Mouse (Mus musculus) forebrain, embryonic 11.5 days (tissue): Measurements from ENCODE around the gene Mpnd. TPM values are rescaled to one million over a fixed set of nuclear protein-coding genes. Genes with fewer than 3 reads are reported as not detected.

ENCODE experiments used
- ATAC-seq: fragments of 200-750 bp; cut with Nextera tagmentation; replicated peaks from 2 replicates; pipeline ENCODE4 v1.8.0; 2017; ENCODE audit warnings: moderate TSS enrichment; ENCODE audit not compliant: low FRiP score
- DNase-seq: peaks from one replicate; pipeline ENCODE4 v3.0.0-alpha.2; 2017; ENCODE audit warnings: low spot score
- H3K27ac ChIP-seq: fragments of 300-500 bp; sonication (generic); 2 replicates; pipeline ENCODE4 v1.5.1; 2014; ENCODE audit warnings: low read depth, low read length
- H3K27me3 ChIP-seq: fragments of 300-500 bp; sonication (generic); 2 replicates; pipeline ENCODE4 v1.6.1; 2014; ENCODE audit warnings: mild to moderate bottlenecking, low read length, mixed read lengths; ENCODE audit not compliant: control insufficient read depth, insufficient read depth
- H3K36me3 ChIP-seq: fragments of 300-500 bp; sonication (generic); 2 replicates; pipeline ENCODE4 v1.6.1; 2014; ENCODE audit warnings: mild to moderate bottlenecking, low read length, moderate library complexity, mixed read lengths; ENCODE audit not compliant: control insufficient read depth, insufficient read depth
- H3K4me1 ChIP-seq: fragments of 300-500 bp; sonication (generic); replicated peaks from 2 replicates; pipeline ENCODE4 v1.6.1; 2014; ENCODE audit warnings: low read length, mixed read lengths; ENCODE audit not compliant: control insufficient read depth, insufficient read depth
- H3K4me2 ChIP-seq: fragments of 300-500 bp; sonication (generic); 2 replicates; pipeline ENCODE4 v1.6.1; 2014; ENCODE audit warnings: low read depth, mild to moderate bottlenecking, low read length, moderate library complexity, mixed read lengths; ENCODE audit not compliant: severe bottlenecking
- H3K4me3 ChIP-seq: fragments of 300-500 bp; sonication (generic); 2 replicates; pipeline ENCODE4 v1.5.1; 2014; ENCODE audit warnings: low read depth, low read length
- H3K9ac ChIP-seq: fragments of 300-500 bp; sonication (generic); 2 replicates; pipeline ENCODE4 v1.6.1; 2014; ENCODE audit warnings: low read length
- H3K9me3 ChIP-seq: fragments of 300-500 bp; sonication (generic); 2 replicates; pipeline ENCODE4 v1.6.1; 2016; ENCODE audit warnings: low read length, mixed read lengths; ENCODE audit not compliant: control insufficient read depth
- WGBS: fragments of 180-500 bp; shearing (Covaris S2); extraction: QIAGEN DNeasy Blood & Tissue Kit; methylation state at CpG from one replicate; pipeline ENCODE4 v1.1.7; 2014; 5-methylcytosine and 5-hydroxymethylcytosine counted together
- polyA plus RNA-seq: library from polyadenylated mRNA; unstranded; fragments of >200 nt; fragmentation: Nextera tagmentation; extraction: Ambion mirVana; gene quantifications from 2 replicates; pipeline ENCODE4 v1.2.1, GENCODE M21; 2014

Gene Mpnd
- polyA plus RNA-seq, 1 experiment from 2014 or later: 164 TPM

DNA sequence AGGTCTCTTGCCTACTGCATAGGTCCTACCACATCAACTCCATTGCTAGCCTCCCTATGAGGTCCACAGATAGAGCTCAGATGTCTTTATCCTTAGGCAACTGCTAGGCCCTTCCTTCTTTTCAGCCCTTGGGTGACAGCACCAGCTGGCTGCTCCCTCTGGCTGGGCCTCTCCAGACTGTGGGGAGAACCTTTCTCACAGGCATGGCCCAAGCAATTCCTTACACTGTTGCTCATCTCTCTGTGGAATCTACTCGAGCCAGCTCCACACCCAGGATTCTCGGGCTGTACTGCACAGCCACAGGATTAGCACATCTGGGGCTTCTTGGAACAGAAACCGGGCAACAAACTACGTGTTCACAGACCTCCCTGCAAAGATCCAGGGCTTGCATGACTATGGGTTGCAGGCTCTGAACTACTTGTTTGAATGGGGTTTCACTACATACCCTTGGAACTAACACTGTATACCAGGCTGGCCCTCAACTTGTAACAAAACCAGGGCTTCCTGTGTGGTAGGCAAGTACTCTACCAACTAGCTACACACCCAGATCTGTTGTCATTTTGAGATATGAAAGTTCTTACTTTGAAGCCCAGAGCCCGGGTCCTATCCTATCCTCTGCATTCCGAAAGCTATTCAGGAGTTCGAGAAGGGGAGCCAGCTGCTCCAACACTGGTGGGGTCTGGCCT lies 28.7 kb downstream of the Mpnd start:
- H3K9ac ChIP-seq: no peak overlapping the region
- no peak overlapping the region for H3K4me2 ChIP-seq
- H3K27me3 ChIP-seq: no peaks in the 10 kb centered on the region
- H3K4me1 ChIP-seq: peaks cover 8% of the 10 kb centered on the region
- H3K36me3 ChIP-seq: peaks cover 2% of the 10 kb centered on the region; the same call in 1 of the 2 replicates
- no peak overlapping the region for H3K4me3 ChIP-seq
- H3K27ac ChIP-seq: no peak overlapping the region
- WGBS: 90% methylated on average over 7 of the region's 7 CpGs
- no peak for DNase-seq
- no peaks in the 10 kb centered on the region for H3K9me3 ChIP-seq
- no peak for ATAC-seq

- Histone ChIP-seq H3K4me1 (peaks cover 8% of the 10 kb centered on the region), H3K4me2 (no peak overlapping the region), H3K4me3 (no peak overlapping the region), H3K27me3 (no peaks in the 10 kb centered on the region), H3K36me3 (peaks cover 2% of the 10 kb centered on the region; the same call in 1 of the 2 replicates), H3K9ac (no peak overlapping the region; the same call in 1 of the 2 replicates), H3K9me3 (no peaks in the 10 kb centered on the region), H3K27ac (no peak overlapping the region)
- DNase-seq (no peak), ATAC-seq (no peak)
- WGBS: 90% methylated on average over 6 of the region's 6 CpGs
These were observed 29.2 kb downstream of the Mpnd start for GRCm38 (mm10) chr17:56034726-56035100.

DNA sequence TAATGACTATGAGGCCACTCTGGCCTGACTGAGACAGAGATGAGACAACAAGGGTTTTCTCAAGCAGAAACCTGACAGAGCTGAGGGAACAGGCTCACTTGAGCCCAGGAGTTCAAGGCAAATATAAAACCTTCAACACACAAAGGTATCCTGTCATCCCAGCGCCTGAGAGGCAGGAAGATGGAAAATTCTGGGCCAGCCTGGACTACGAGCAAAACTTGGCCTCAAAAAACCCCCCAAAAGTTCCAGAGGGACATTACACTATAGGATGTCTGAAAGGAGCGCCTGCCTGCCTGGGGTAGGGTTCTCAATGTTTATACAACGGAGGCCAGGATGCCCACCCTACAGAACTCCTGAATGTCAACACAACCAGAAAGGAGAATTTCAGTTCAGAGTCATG lies 29.7 kb downstream of the Mpnd start:
- no peaks in the 10 kb centered on the region for H3K27me3 ChIP-seq
- no peak overlapping the region for H3K27ac ChIP-seq
- peak overlapping the region; percentile 85 for H3K4me3 ChIP-seq
- WGBS: 87% methylated on average over 4 of the region's 4 CpGs
- ATAC-seq (no peak), DNase-seq (no peak)
- H3K9me3 ChIP-seq: no peaks in the 10 kb centered on the region
- peak overlapping the region; percentile 93 for H3K9ac ChIP-seq
- H3K4me1 ChIP-seq: peaks cover 8% of the 10 kb centered on the region
- H3K36me3 ChIP-seq: peaks cover 2% of the 10 kb centered on the region; the same call in 1 of the 2 replicates
- H3K4me2 ChIP-seq: peak overlapping the region; percentile 57

DNA sequence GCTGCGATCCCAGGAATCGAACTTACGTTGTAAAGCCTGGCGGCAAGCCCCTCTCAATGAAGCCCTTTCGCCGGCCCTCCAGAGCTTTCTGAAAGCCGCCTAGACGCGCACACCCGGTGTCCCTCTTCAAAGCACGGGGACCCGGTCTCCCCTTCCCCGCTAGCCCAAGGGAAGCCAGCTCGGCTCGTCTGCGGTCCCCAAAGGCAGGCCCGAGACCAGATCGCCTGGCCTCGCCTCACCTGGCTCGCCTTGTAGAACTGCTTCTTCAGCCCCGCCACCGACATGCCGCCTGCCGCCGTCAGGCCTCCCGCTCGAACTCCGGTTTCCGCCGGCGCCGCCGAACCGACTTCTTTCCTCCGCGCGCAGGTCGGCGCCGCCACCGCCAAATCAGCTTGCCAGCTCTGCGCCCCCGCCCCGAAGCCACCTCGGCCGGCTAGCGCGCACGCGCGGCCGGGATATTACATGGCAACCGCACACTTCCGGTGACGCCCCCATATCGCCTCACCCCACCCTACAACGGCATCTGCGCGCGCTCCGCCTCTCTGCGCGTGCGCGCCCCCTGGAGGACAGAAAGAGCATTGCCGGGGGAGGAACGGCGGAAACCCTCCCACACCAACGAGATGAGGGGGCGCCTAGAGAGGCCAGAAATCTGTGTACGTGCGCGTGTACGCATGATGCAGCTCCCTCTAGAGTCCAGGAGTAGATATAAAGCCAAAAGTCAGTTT lies 30.8 kb downstream of the Mpnd start, which contains the start of gene Sh3gl1:
Sh3gl1 (minus strand) TSS at position 460 of the 725 bp plus-strand sequence.
- Histone ChIP-seq H3K4me1 (peaks cover 10% of the 10 kb centered on the region), H3K36me3 (peaks cover 2% of the 10 kb centered on the region; the same call in 1 of the 2 replicates), H3K27ac (peak within 1 kb of the TSS; percentile 65), H3K9me3 (no peaks in the 10 kb centered on the region), H3K27me3 (no peaks in the 10 kb centered on the region), H3K4me2 (peak within 1 kb of the TSS; percentile 57), H3K9ac (peak within 1 kb of the TSS; percentile 93), H3K4me3 (peak within 1 kb of the TSS; percentile 85)
- WGBS: under 1% methylated on average over 73 of the region's 74 CpGs
- ATAC-seq: peak; percentile 91
- DNase-seq: peak; percentile 99

DNA sequence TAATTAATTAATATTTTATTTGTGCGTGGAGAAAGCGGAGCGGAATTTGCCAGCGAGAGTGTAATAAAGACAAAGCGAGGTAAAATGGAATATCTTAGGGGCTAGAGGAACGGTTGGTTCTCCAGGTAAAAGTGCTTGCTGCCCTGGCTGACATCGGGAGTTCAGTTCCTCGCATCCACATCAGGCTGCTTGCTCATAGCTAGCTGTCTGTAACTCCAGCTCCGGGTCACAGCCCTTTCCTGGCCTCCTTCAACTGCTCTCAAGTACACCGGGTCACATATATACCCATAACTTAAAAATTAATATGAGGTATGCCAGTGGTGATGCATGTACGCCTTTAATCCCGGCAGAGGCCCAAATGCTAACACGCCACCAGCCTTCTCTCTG lies 31.4 kb downstream of the Mpnd start:
- Histone ChIP-seq H3K9ac (0 out of 2 replicates have a peak overlapping the region, but pooled peaks have one; percentile 27), H3K4me2 (peak overlapping the region; percentile 13; the same call in 1 of the 2 replicates), H3K4me3 (peak overlapping the region; percentile 85; the same call in 1 of the 2 replicates), H3K27ac (no peak overlapping the region), H3K27me3 (no peaks in the 10 kb centered on the region), H3K36me3 (peaks cover 2% of the 10 kb centered on the region; the same call in 1 of the 2 replicates), H3K9me3 (no peaks in the 10 kb centered on the region), H3K4me1 (peaks cover 12% of the 10 kb centered on the region)
- peak; percentile 24 for ATAC-seq
- WGBS: 39% methylated on average over 13 of the region's 13 CpGs
- no peak for DNase-seq

GRCm38 (mm10) chr17:56038583-56039261 lies 33.2 kb downstream of the Mpnd start:
- no peak overlapping the region for H3K27ac ChIP-seq
- no peaks in the 10 kb centered on the region for H3K9me3 ChIP-seq
- peaks cover 15% of the 10 kb centered on the region for H3K4me1 ChIP-seq
- H3K27me3 ChIP-seq: no peaks in the 10 kb centered on the region
- 86% methylated on average over 8 of the region's 8 CpGs for WGBS
- ATAC-seq: no peak
- DNase-seq: no peak
- peaks cover 2% of the 10 kb centered on the region; the same call in 1 of the 2 replicates for H3K36me3 ChIP-seq
- H3K4me3 ChIP-seq: no peak overlapping the region
- H3K9ac ChIP-seq: no peak overlapping the region
- no peak overlapping the region for H3K4me2 ChIP-seq

DNA sequence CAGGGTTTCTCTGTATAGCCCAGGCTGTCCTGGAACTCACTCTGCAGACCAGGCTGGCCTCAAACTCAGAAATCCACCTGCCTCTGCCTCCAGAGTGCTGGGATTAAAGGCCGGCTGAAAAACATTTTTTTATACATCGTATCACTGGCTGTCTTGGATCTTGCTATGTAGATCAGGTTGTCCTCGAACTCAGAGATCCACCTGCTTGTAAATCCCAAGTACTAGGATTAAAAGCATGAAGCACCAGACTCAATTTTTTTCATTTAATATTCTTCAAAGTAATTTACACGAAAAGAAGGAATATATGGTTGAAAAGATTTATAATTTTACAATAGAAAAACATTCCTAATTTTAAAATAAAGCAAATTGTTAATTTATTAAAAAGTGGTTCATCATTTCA lies 33.8 kb downstream of the Mpnd start:
- H3K4me3 ChIP-seq: no peak overlapping the region
- ATAC-seq (no peak), DNase-seq (no peak)
- peaks cover 15% of the 10 kb centered on the region for H3K4me1 ChIP-seq
- H3K27ac ChIP-seq: no peak overlapping the region
- H3K9me3 ChIP-seq: no peaks in the 10 kb centered on the region
- no peaks in the 10 kb centered on the region for H3K27me3 ChIP-seq
- H3K4me2 ChIP-seq: no peak overlapping the region; the same call in 1 of the 2 replicates
- peaks cover 2% of the 10 kb centered on the region; the same call in 1 of the 2 replicates for H3K36me3 ChIP-seq
- 84% methylated on average over 4 of the region's 4 CpGs for WGBS
- no peak overlapping the region; the same call in 1 of the 2 replicates for H3K9ac ChIP-seq
